Mouse (Mus musculus) CH12.LX (cell line): ENCODE results near the gene Doc2a. TPM values are rescaled to one million over a fixed set of nuclear protein-coding genes. Genes with fewer than 3 reads are reported as not detected.

ENCODE experiments used
- DNase-seq: peaks from one replicate; pipeline ENCODE4 v3.0.0-alpha.2; 2013; ENCODE audit errors: extremely low read depth
- H3K27ac ChIP-seq: 2 replicates; pipeline ENCODE4 v1.5.1; 2012; ENCODE audit warnings: low read depth, mild to moderate bottlenecking, control low read depth, moderate library complexity; ENCODE audit not compliant: insufficient read depth
- H3K27me3 ChIP-seq: replicated peaks from 2 replicates; pipeline ENCODE3; 2012; ENCODE audit warnings: inconsistent platforms
- H3K36me3 ChIP-seq, 2 experiments: replicated peaks in 1 of 2; 2 replicates each; pipeline versions ENCODE3 to v1.6.1; 2012; ENCODE audit warnings: inconsistent platforms in 1 of 2, low read length in 1 of 2, mild to moderate bottlenecking in 1 of 2, mixed read lengths in 1 of 2, moderate library complexity in 1 of 2; ENCODE audit not compliant: control insufficient read depth in 1 of 2, insufficient read depth in 1 of 2
- H3K4me1 ChIP-seq, 2 experiments: 2 replicates each; pipeline ENCODE4 v1.6.1; 2012; ENCODE audit warnings: inconsistent platforms in 1 of 2, moderate library complexity in 1 of 2; ENCODE audit not compliant: insufficient read depth in 2 of 2, control insufficient read depth in 1 of 2
- H3K4me2 ChIP-seq: 2 replicates; pipeline ENCODE4 v1.6.1; 2012; ENCODE audit warnings: low read depth, mild to moderate bottlenecking, control low read depth; ENCODE audit not compliant: poor library complexity, insufficient read depth, severe bottlenecking
- H3K4me3 ChIP-seq, 3 experiments: fragments of 150-350 bp in 1 of 3; sonication (generic) in 1 of 3; replicated peaks in 1 of 3; 2 replicates each; pipeline versions ENCODE3 to v1.5.1; 2011 to 2012; ENCODE audit warnings: low read depth in 2 of 3, low read length in 2 of 3, mild to moderate bottlenecking in 2 of 3, moderate library complexity in 2 of 3, control low read depth in 1 of 3, improper control_type of control experiment in 1 of 3, inconsistent platforms in 1 of 3, mixed read lengths in 1 of 3; ENCODE audit not compliant: poor library complexity in 1 of 3
- H3K79me2 ChIP-seq: replicated peaks from 2 replicates; pipeline ENCODE4 v1.6.1; 2012; ENCODE audit warnings: mild to moderate bottlenecking, moderate library complexity; ENCODE audit not compliant: control insufficient read depth, poor library complexity, insufficient read depth, severe bottlenecking; ENCODE audit errors: extremely low read depth
- H3K9ac ChIP-seq: 2 replicates; pipeline ENCODE4 v1.6.1; 2012; ENCODE audit warnings: low read depth, mild to moderate bottlenecking, control low read depth, moderate library complexity; ENCODE audit not compliant: insufficient read depth
- H3K9me3 ChIP-seq: replicated peaks from 2 replicates; pipeline ENCODE3; 2012; ENCODE audit warnings: low read length, inconsistent platforms, mixed read lengths
- BHLHE40 ChIP-seq: IDR thresholded peaks from 2 replicates; pipeline ENCODE4 v1.6.1; 2011; ENCODE audit warnings: mild to moderate bottlenecking, low read depth, low read length, improper control_type of control experiment
- CHD1 ChIP-seq: IDR thresholded peaks from 2 replicates; pipeline ENCODE4 v1.6.1; 2012; ENCODE audit warnings: low read depth, low read length, improper control_type of control experiment, inconsistent platforms
- CHD2 ChIP-seq: IDR thresholded peaks from 2 replicates; pipeline ENCODE4 v1.6.1; 2011; ENCODE audit warnings: low read length, improper control_type of control experiment
- CTCF ChIP-seq, 2 experiments: IDR thresholded peaks in 1 of 2; conservative IDR thresholded peaks in 1 of 2; 2 replicates each; pipeline ENCODE4 v1.5.1; 2011 to 2012; ENCODE audit warnings: low read depth in 2 of 2, low read length in 2 of 2, improper control_type of control experiment in 1 of 2, inconsistent platforms in 1 of 2, mild to moderate bottlenecking in 1 of 2, moderate library complexity in 1 of 2
- ELF1 ChIP-seq: IDR thresholded peaks from 2 replicates; pipeline ENCODE4 v1.6.1; 2014; ENCODE audit warnings: low read depth, mild to moderate bottlenecking, inconsistent platforms, low read length, improper control_type of control experiment
- EP300 ChIP-seq: IDR thresholded peaks from 2 replicates; pipeline ENCODE4 v1.6.1; 2011; ENCODE audit warnings: low read length, improper control_type of control experiment
- HCFC1 ChIP-seq: IDR thresholded peaks from 2 replicates; pipeline ENCODE4 v1.6.1; 2012; ENCODE audit warnings: low read depth, mild to moderate bottlenecking, inconsistent platforms, low read length, improper control_type of control experiment
- IRF4 ChIP-seq: IDR thresholded peaks from 2 replicates; pipeline ENCODE4 v1.6.1; 2014; ENCODE audit warnings: low read depth, mild to moderate bottlenecking, inconsistent platforms, low read length, improper control_type of control experiment
- JUN ChIP-seq: IDR thresholded peaks from 2 replicates; pipeline ENCODE4 v1.6.1; 2011; ENCODE audit warnings: low read depth, mild to moderate bottlenecking, low read length, improper control_type of control experiment, moderate library complexity; ENCODE audit not compliant: insufficient read depth
- MAFK ChIP-seq: IDR thresholded peaks from 2 replicates; pipeline ENCODE4 v1.6.1; 2011; ENCODE audit warnings: low read length, improper control_type of control experiment; ENCODE audit not compliant: insufficient replicate concordance
- MAX ChIP-seq: IDR thresholded peaks from 2 replicates; pipeline ENCODE4 v1.6.1; 2011; ENCODE audit warnings: low read length, improper control_type of control experiment
- MAZ ChIP-seq: IDR thresholded peaks from 2 replicates; pipeline ENCODE4 v1.6.1; 2012; ENCODE audit warnings: low read depth, mild to moderate bottlenecking, inconsistent platforms, low read length, improper control_type of control experiment, moderate library complexity
- MEF2A ChIP-seq: IDR thresholded peaks from 2 replicates; pipeline ENCODE4 v1.6.1; 2014; ENCODE audit warnings: low read depth, mild to moderate bottlenecking, inconsistent platforms, low read length, improper control_type of control experiment, borderline replicate concordance
- MYC ChIP-seq: IDR thresholded peaks from 2 replicates; pipeline ENCODE4 v1.6.1; 2011; ENCODE audit warnings: low read depth, mild to moderate bottlenecking, improper control_type of control experiment, low read length
- NELFE ChIP-seq: IDR thresholded peaks from 2 replicates; pipeline ENCODE4 v1.6.1; 2011; ENCODE audit warnings: low read depth, low read length, improper control_type of control experiment
- NRF1 ChIP-seq: IDR thresholded peaks from 2 replicates; pipeline ENCODE4 v1.6.1; 2014; ENCODE audit warnings: low read depth, mild to moderate bottlenecking, inconsistent platforms, low read length, improper control_type of control experiment, moderate library complexity
- PAX5 ChIP-seq: IDR thresholded peaks from 2 replicates; pipeline ENCODE4 v1.6.1; 2012; ENCODE audit warnings: low read length, inconsistent platforms, mixed read lengths
- POLR2A ChIP-seq: IDR thresholded peaks from 2 replicates; pipeline ENCODE4 v1.6.1; 2011; ENCODE audit warnings: low read depth, mild to moderate bottlenecking, improper control_type of control experiment, low read length
- POLR2AphosphoS2 ChIP-seq: IDR thresholded peaks from 2 replicates; pipeline ENCODE4 v1.6.1; 2011; ENCODE audit warnings: low read depth, low read length, improper control_type of control experiment
- RAD21 ChIP-seq: IDR thresholded peaks from 2 replicates; pipeline ENCODE4 v1.6.1; 2011; ENCODE audit warnings: low read depth, mild to moderate bottlenecking, low read length, improper control_type of control experiment, moderate library complexity
- RCOR1 ChIP-seq: conservative IDR thresholded peaks from 2 replicates; pipeline ENCODE4 v1.6.1; 2012; ENCODE audit warnings: low read depth, mild to moderate bottlenecking, inconsistent platforms, low read length, improper control_type of control experiment
- SIN3A ChIP-seq: IDR thresholded peaks from 2 replicates; pipeline ENCODE4 v1.6.1; 2012; ENCODE audit warnings: low read length, improper control_type of control experiment, inconsistent platforms
- TBP ChIP-seq: conservative IDR thresholded peaks from 2 replicates; pipeline ENCODE4 v1.6.1; 2011; ENCODE audit warnings: low read depth, low read length, improper control_type of control experiment
- TCF12 ChIP-seq: IDR thresholded peaks from 2 replicates; pipeline ENCODE4 v1.6.1; 2014; ENCODE audit warnings: low read depth, mild to moderate bottlenecking, inconsistent platforms, low read length, improper control_type of control experiment
- UBTF ChIP-seq: IDR thresholded peaks from 2 replicates; pipeline ENCODE4 v1.6.1; 2012; ENCODE audit warnings: low read depth, mild to moderate bottlenecking, inconsistent platforms, low read length, improper control_type of control experiment, moderate library complexity
- USF1 ChIP-seq: IDR thresholded peaks from 2 replicates; pipeline ENCODE4 v1.6.1; 2014; ENCODE audit warnings: low read depth, mild to moderate bottlenecking, inconsistent platforms, low read length, improper control_type of control experiment
- USF2 ChIP-seq: conservative IDR thresholded peaks from 2 replicates; pipeline ENCODE4 v1.6.1; 2011; ENCODE audit warnings: low read depth, low read length, improper control_type of control experiment
- ZC3H11A ChIP-seq: IDR thresholded peaks from 2 replicates; pipeline ENCODE4 v1.6.1; 2012; ENCODE audit warnings: low read depth, mild to moderate bottlenecking, inconsistent platforms, low read length, improper control_type of control experiment
- ZKSCAN1 ChIP-seq: IDR thresholded peaks from 2 replicates; pipeline ENCODE4 v1.6.1; 2012; ENCODE audit warnings: low read depth, inconsistent platforms, low read length, improper control_type of control experiment, borderline replicate concordance
- dilution Hi-C: fragments of 300-500 bp; cut with MboI; formaldehyde crosslinking; loops from 2 replicates; pipeline ENCODE4 v1.14.3; 2020; ENCODE audit warnings: low sequenced_read_pairs; ENCODE audit not compliant: extremely low pct_unique_long_range_greater_than_20kb, extremely low pct_ligation_motif_present
- in situ Hi-C: fragments of 300-500 bp; cut with MboI; formaldehyde crosslinking; loops from 3 replicates; pipeline ENCODE4 v1.14.3; 2019; ENCODE audit warnings: low sequenced_read_pairs, low pct_ligation_motif_present, low pct_unique_long_range_greater_than_20kb, mixed read lengths
- polyA plus RNA-seq: library from polyadenylated mRNA; unstranded; fragments of >175 nt; gene quantifications from 2 replicates; pipeline ENCODE4 v1.2.1, GENCODE M21; 2012; ENCODE audit warnings: low read depth; ENCODE audit not compliant: insufficient read length
- total RNA-seq, 2 experiments: library from RNA; depleted of rRNA; stranded (reverse); fragments of 300-350 nt in 1 of 2; fragments of >200 nt in 1 of 2; gene quantifications; 2 replicates each; pipeline ENCODE4 v1.2.3; 2012 to 2014

Doc2a gene
- total RNA-seq (2012; rRNA removed) (1.9 and 3.4 TPM in 2 replicates), total RNA-seq (2014; rRNA removed) (not detected in 2 replicates), polyA plus RNA-seq (not detected in 2 replicates)

- no peaks in the 10 kb centered on the region for H3K79me2 ChIP-seq
- peaks cover 0 to 6% of the 10 kb centered on the region in 2 experiments; a peak in 1 of 4 replicates for H3K4me1 ChIP-seq
- no peak within 1 kb of the TSS for H3K4me3 ChIP-seq
- no peak within 1 kb of the TSS for H3K27ac ChIP-seq
- H3K9ac ChIP-seq = no peak within 1 kb of the TSS
- peaks cover under 1% of the 10 kb centered on the region for H3K9me3 ChIP-seq
- peaks cover 13% of the 10 kb centered on the region for H3K27me3 ChIP-seq
- no peak for DNase-seq
- dilution Hi-C loops = no loop called here
- in situ Hi-C loops = no loop called here
- peaks cover 10 to 35% of the 10 kb centered on the region in 2 experiments for H3K36me3 ChIP-seq
- no peak within 1 kb of the TSS for H3K4me2 ChIP-seq
- no peak for TF ChIP-seq CHD2
- TF ChIP-seq SIN3A = no peak
- TF ChIP-seq PAX5 = no peak
- no peak for TF ChIP-seq NRF1
These were observed at the start of gene Doc2a for GRCm38 (mm10) chr7:126847116-126847420. Doc2a (plus strand) TSS chr7:126847416.

- DNase-seq = peak; percentile 59
These were observed 48.8 kb upstream of the Doc2a start for GRCm38 (mm10) chr7:126798127-126799049.

More at GRCm38 (mm10) chr7:126798127-126799049, 48.8 kb upstream of the Doc2a start:
- in situ Hi-C loops (no loop called here), dilution Hi-C loops (no loop called here)
- H3K9ac ChIP-seq = peak overlapping the region; percentile 96
- H3K9me3 ChIP-seq = no peaks in the 10 kb centered on the region
- TF ChIP-seq IRF4 = no peak
- TF ChIP-seq ZC3H11A = no peak
- no peak for TF ChIP-seq ELF1
- TF ChIP-seq TBP = no peak
- TF ChIP-seq POLR2A = no peak
- 0 out of 2 replicates have a peak, but pooled peaks have one; percentile 5 for TF ChIP-seq POLR2AphosphoS2
- TF ChIP-seq BHLHE40 = peak; percentile 90
- TF ChIP-seq CHD2 = no peak
- no peak for TF ChIP-seq HCFC1
- TF ChIP-seq MAX = peak; percentile 44; the same call in 1 of the 2 replicates
- TF ChIP-seq UBTF = no peak
- TF ChIP-seq CTCF (conservative IDR thresholded peaks at IDR 0.05 in 1 of 2, IDR thresholded peaks at IDR 0.05 in 1 of 2; ENCODE audit: low read depth in 2 of 2, low read length in 2 of 2) = no peak
- TF ChIP-seq MAZ = no peak; the same call in 1 of the 2 replicates
- TF ChIP-seq RCOR1 = no peak
- TF ChIP-seq CHD1 = no peak; the same call in 1 of the 2 replicates
- no peak for TF ChIP-seq NELFE
- TF ChIP-seq RAD21 = no peak
- no peak for TF ChIP-seq USF2
- no peak for TF ChIP-seq JUN
- no peak for TF ChIP-seq ZKSCAN1
- peak; percentile 71; the same call in 1 of the 2 replicates for TF ChIP-seq MAFK
- TF ChIP-seq MEF2A = no peak
- no peak for TF ChIP-seq NRF1
- no peak; the same call in 1 of the 2 replicates for TF ChIP-seq MYC
- no peak for TF ChIP-seq EP300
- TF ChIP-seq USF1 = no peak
- TF ChIP-seq SIN3A = peak; percentile 52; the same call in 1 of the 2 replicates
- no peak for TF ChIP-seq TCF12
- H3K36me3 ChIP-seq = peaks cover 30 to 49% of the 10 kb centered on the region in 2 experiments
- H3K79me2 ChIP-seq = peaks cover 26% of the 10 kb centered on the region
- H3K27me3 ChIP-seq = no peaks in the 10 kb centered on the region
- H3K4me3 ChIP-seq = peak overlapping the region; percentile 80 to 100 (median 95)
- peaks cover 6 to 48% of the 10 kb centered on the region in 2 experiments; a peak in 3 of 4 replicates for H3K4me1 ChIP-seq
- H3K4me2 ChIP-seq = peak overlapping the region; percentile 71
- H3K27ac ChIP-seq = peak overlapping the region; percentile 99
